Mouse (Mus musculus): ENCODE data around the gene Coro2a.
A peak's percentile ranks its signal among the peaks of the same experiment; 100 is the strongest.
"Not testable (repeated sequence)": the region's sequence is repeated elsewhere in the genome, so short reads cannot be mapped to it uniquely, and the experiment has no call there.

Gene Coro2a

DNA sequence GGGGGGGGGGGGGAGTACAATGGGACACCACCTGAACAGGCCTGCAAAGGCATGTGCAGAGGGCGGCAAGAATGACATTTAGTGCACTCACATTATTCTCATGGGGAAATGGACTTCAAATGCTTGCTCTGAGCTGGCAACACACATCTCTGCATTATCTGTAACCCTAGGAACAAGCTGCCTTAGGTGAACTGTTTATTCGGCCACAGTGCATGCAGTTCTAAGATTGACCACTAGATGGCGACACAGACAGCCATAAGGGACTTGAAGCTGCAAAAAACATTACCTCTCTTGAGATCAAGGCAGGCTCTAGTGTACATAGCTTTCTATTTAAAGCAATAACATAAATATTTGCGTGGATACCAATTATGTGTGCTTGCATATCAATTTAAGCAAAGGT is 9.2 kb upstream of the Coro2a start:
- DNase-seq: peak; percentile 82

DNA sequence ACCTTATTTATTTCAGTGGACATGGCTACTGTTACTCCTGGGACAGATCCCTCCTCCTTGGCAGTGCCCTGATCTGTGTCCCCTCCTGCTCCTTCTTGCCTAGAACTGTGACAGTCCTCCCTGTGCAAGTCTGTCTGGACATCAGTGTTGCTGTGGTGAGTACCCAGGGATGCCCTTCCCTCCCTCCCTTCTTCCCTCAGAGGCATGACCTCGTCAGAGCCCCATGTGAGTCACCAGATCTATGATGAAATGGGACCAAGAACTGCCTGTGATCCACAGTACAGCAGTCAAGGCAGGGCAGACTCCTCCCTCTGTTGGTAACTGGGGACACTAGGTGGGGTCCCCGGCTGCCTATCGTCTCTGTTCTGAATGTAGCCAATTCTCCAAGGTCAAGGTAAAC is 5.6 kb upstream of the Coro2a start:
- DNase-seq: no peak

- no peak for DNase-seq
These were observed 3.4 kb upstream of the Coro2a start for GRCm38 (mm10) chr4:46605451-46605850.

- DNase-seq: no peak
These were observed 702 bp upstream of the Coro2a start for GRCm38 (mm10) chr4:46602704-46603103.

GRCm38 (mm10) chr4:46601258-46601843 is 651 bp downstream of the Coro2a start:
- DNase-seq: no peak

GRCm38 (mm10) chr4:46600473-46601257 is 1.3 kb downstream of the Coro2a start:
- DNase-seq: no peak

DNA sequence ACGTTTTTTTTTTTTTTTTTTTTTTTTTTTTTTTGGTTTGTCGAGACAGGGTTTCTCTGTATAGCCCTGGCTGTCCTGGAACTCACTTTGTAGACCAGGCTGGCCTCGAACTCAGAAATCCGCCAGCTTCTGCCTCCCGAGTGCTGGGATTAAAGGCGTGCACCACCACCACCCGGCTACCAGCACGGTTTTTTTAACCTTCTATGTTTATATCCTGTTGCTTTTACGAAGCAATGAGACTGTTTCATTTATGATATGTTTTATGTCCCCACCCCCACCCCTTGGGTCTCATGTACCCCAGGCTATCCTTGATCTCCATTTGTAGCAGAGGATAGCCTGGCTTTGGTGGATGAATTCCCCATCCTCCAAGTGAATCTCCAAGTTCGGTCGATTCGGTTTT is 2.4 kb downstream of the Coro2a start:
- not testable (repeated sequence) for DNase-seq

DNA sequence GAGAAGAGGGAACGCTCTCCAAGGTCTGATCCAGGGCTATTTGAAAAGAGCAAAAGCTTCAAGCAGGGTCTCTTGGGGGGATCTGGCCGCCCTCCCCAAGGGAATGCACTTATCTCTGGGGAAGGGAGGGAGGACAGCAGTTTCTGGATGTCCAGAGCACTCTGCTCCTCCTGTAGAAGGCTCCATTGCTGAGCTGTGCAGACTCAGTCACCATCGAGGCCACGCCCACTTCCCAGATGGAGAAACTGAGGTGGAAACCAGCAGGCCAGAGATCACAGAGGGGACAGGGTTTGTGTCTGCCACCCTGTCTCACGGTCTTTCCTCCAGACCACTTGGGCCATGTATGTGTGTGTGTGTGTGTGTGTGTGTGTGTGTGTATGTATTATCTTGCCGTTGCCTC is 3.0 kb downstream of the Coro2a start:
- no peak for DNase-seq

- no peak for DNase-seq
These were observed 3.9 kb downstream of the Coro2a start for GRCm38 (mm10) chr4:46598111-46598510.

GRCm38 (mm10) chr4:46597286-46597961 is 4.6 kb downstream of the Coro2a start:
- DNase-seq: no peak

DNA sequence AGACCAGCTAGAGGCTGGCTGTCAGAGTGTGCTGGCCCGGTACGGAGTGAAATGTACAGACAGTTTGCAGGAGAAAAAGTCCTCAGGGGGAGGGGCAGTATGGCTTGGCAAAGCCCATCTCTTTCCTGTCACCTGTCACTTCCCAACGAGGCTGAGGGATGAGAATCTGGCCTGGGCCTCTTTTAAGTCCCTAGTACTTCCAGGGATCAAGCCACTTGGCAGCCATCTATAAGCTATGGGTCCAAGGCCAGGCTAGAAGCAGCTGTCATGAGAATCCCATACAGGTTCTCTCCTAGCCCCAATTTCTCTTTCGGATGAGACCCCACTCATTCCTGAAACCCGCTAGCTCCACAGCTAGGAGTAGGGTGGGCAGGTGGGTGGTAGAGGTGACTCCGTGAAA is 5.6 kb downstream of the Coro2a start:
- no peak for DNase-seq

DNA sequence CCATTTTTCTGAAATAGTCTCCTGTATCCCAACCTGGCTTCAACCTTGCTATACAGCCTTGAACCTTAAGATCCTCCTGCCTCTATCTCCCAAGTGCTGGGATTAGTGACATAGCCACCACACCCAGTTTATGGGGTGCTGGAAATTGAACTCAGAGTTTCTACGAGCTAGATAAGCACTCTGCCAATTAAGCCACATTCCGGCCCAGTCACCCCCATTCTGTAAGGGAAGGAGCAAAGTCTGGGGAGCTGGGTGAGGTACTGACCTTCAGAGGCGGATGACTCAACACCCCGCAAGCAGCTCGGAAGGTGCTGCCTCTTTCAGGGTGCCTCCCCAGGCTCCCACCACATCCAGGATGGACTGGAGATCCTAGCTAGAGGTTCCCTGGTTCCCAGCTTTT is 7.9 kb downstream of the Coro2a start:
- no peak for DNase-seq

GRCm38 (mm10) chr4:46593472-46593871 is 8.5 kb downstream of the Coro2a start:
- no peak for DNase-seq

GRCm38 (mm10) chr4:46591833-46592520 is 10.0 kb downstream of the Coro2a start:
- no peak for DNase-seq

- DNase-seq: no peak
These were observed 11.2 kb downstream of the Coro2a start for GRCm38 (mm10) chr4:46590810-46591209.

- DNase-seq: no peak
These were observed 11.9 kb downstream of the Coro2a start for GRCm38 (mm10) chr4:46589946-46590684.

- DNase-seq: no peak
These were observed 12.9 kb downstream of the Coro2a start for GRCm38 (mm10) chr4:46589151-46589550.

GRCm38 (mm10) chr4:46586473-46586872 is 15.5 kb downstream of the Coro2a start:
- no peak for DNase-seq

DNA sequence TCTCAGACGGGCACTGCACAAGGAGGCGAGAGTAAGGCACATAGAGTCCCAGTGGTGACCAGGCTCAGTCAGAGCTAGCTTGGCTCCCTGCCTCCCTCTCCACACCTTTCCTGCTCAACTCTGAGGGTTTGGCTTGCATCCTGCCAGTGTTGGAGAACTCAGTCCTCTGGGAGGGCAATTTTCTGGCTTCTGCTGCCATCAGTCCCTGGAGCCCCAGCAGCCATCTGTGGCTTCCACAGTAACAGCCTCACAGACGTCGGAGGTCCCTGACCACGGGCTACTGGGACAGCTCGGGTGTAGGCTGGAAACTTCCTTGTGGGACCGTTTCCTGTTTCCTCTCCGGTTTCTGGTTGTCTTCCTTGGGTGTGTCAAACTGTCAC is 16.2 kb downstream of the Coro2a start:
- no peak for DNase-seq

GRCm38 (mm10) chr4:46585041-46585810 is 16.8 kb downstream of the Coro2a start:
- no peak for DNase-seq

DNA sequence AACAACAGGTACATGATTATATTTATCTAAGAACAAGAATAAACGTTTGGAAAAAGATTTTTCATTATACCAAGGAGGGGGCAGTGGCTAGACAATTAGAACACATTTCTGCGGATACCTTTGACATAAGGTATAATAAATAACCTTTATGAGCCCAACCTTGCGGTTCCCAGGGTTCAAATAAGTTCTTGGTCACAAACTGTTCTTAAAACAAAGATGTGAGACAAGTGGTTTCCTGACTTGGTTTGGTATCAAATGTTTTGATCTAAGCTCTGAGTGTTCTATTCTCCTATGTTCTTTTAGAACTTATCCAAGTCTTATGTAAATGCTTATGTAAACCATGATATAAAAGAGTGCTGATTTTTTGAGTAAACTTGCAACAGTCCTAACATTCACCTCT is 17.5 kb downstream of the Coro2a start:
- not testable (repeated sequence) for DNase-seq

GRCm38 (mm10) chr4:46584084-46584483 is 17.9 kb downstream of the Coro2a start:
- DNase-seq: not testable (repeated sequence)

Data from liver (tissue).